Mouse (Mus musculus): ENCODE data around the gene Abhd14b. TPM values are rescaled to one million over a fixed set of nuclear protein-coding genes. Genes with fewer than 3 reads are reported as not detected.

The Abhd14b gene
- total and polyA plus RNA-seq, 2 experiments from 2014 or later: 16.8 to 20.6 TPM

DNA sequence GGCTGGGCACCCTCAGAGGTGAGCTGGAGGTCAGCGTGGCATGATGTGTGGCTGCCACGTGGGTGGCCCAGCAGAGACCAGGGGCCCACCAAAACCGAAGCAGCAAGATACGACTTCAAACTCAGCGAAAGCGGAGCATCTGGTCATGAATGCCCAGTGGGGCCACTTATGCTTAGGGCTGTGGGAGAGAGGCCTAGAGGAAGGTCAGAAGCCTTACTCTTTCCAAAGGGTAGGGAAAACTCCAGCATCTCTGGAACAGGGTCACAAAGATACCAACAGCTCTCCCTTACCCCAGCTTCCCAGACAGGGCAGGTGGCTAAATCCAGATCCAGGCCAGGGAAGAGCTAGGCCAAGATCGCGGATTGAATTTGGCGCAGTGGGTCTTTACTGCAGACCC lies 9.9 kb downstream of the Abhd14b start:
- Histone ChIP-seq H3K4me3 (ENCODE audit: low read length) (no peak overlapping the region), H3K27ac (peak overlapping the region; percentile 65), H3K9me3 (ENCODE audit: low read length) (no peaks in the 10 kb centered on the region), H3K9ac (replicated peaks; ENCODE audit: low read length) (peak overlapping the region; percentile 42), H3K27me3 (ENCODE audit: insufficient read depth, low read length) (no peaks in the 10 kb centered on the region), H3K36me3 (ENCODE audit: insufficient read depth, low read length) (peaks cover 10% of the 10 kb centered on the region), H3K4me1 (ENCODE audit: insufficient read depth, low read length) (peaks cover 35% of the 10 kb centered on the region), H3K4me2 (ENCODE audit: low read depth, low read length) (peak overlapping the region; percentile 92)
- TF ChIP-seq CTCF (IDR thresholded peaks at IDR 0.05; ENCODE audit: low read depth): no peak
- WGBS: 34% methylated on average over 9 of the region's 9 CpGs
- DNase-seq (ENCODE audit: low spot score) (peak; percentile 42), ATAC-seq (no peak)

DNA sequence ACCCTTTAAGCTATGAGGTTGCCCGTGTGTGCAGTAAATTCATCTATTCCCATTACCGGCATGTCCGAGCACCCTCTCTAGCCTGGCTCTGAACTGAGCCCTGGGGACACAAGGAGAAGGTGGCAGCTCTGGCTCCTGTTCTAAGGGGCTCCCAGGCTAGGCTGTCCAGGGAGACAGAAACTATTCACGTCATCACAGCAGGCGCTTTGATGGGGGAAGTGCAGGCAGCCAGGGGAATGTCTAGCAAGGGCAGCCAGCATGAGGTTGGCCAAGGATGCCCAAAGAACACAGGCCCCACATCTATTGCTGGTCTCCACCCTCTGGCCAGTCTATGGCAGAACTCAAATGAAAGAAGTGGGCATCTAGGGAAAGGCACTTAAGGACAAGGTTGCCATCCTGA lies 10.7 kb downstream of the Abhd14b start:
- WGBS: 29% methylated on average over 5 of the region's 5 CpGs
- ATAC-seq: no peak
- DNase-seq (ENCODE audit: low spot score): no peak
- TF ChIP-seq CTCF (IDR thresholded peaks at IDR 0.05; ENCODE audit: low read depth): no peak
- no peaks in the 10 kb centered on the region for H3K27me3 ChIP-seq (ENCODE audit: insufficient read depth, low read length)
- peak overlapping the region; percentile 92 for H3K4me2 ChIP-seq (ENCODE audit: low read depth, low read length)
- peak overlapping the region; percentile 65; the same call in 1 of the 2 replicates for H3K27ac ChIP-seq
- no peak overlapping the region for H3K4me3 ChIP-seq (ENCODE audit: low read length)
- no peak overlapping the region for H3K9ac ChIP-seq (replicated peaks; ENCODE audit: low read length)
- H3K36me3 ChIP-seq (ENCODE audit: insufficient read depth, low read length): peaks cover 10% of the 10 kb centered on the region
- peaks cover 33% of the 10 kb centered on the region for H3K4me1 ChIP-seq (ENCODE audit: insufficient read depth, low read length)
- H3K9me3 ChIP-seq (ENCODE audit: low read length): no peaks in the 10 kb centered on the region

DNA sequence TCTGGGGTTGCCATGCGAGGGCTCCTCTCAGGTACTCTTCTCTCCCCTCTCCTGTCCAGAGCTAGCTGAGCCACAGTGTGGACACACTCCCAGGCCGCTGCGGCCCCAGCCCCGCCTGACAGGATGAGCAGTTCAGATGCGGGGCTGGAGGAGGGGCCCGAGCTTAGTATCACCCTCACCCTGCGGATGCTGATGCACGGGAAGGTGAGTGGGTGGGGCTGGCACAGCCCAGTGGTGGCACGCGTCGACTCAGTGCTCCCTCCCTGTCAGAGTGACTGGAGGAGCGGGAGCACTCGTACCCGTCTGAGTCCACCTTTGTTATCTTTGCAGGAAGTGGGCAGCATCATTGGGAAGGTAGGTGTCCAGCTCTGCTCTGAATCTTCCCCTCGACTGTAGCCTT lies 12.7 kb downstream of the Abhd14b start:
- Histone ChIP-seq H3K9me3 (ENCODE audit: low read length) (no peaks in the 10 kb centered on the region), H3K4me2 (ENCODE audit: low read depth, low read length) (no peak overlapping the region), H3K4me3 (ENCODE audit: low read length) (no peak overlapping the region), H3K27ac (no peak overlapping the region), H3K27me3 (ENCODE audit: insufficient read depth, low read length) (no peaks in the 10 kb centered on the region), H3K4me1 (ENCODE audit: insufficient read depth, low read length) (peaks cover 37% of the 10 kb centered on the region), H3K9ac (replicated peaks; ENCODE audit: low read length) (no peak overlapping the region; the same call in 1 of the 2 replicates), H3K36me3 (ENCODE audit: insufficient read depth, low read length) (peaks cover 10% of the 10 kb centered on the region)
- 74% methylated on average over 15 of the region's 15 CpGs for WGBS
- TF ChIP-seq CTCF (IDR thresholded peaks at IDR 0.05; ENCODE audit: low read depth): no peak
- ATAC-seq (no peak), DNase-seq (ENCODE audit: low spot score) (no peak)

DNA sequence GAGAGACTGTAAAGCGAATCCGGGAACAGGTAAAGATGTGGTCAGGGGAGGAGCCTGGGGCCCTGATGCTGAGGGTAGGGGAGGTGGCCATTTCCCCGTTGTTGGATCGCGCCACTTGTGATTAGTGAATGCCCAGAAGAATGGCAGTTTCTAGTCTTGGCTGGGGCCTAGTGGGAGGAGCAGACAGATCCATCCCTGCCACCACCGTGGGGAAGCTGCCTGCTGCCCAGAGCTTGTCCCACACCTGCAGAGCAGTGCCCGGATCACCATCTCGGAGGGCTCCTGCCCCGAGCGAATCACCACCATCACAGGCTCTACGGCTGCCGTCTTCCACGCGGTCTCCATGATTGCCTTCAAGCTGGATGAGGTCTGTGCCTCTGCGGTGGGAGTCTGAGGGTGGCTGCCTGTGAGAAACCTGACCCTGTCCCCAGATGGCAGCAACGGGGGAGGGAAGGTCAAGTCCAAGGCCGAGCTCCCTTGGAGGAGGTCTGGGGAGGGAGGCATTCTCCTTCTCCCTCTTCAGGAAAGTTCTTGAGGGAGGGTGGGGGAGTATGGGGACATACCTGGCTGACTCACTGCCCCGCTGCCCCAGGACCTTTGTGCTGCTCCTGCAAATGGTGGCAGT lies 13.3 kb downstream of the Abhd14b start:
- no peak for DNase-seq (ENCODE audit: low spot score)

DNA sequence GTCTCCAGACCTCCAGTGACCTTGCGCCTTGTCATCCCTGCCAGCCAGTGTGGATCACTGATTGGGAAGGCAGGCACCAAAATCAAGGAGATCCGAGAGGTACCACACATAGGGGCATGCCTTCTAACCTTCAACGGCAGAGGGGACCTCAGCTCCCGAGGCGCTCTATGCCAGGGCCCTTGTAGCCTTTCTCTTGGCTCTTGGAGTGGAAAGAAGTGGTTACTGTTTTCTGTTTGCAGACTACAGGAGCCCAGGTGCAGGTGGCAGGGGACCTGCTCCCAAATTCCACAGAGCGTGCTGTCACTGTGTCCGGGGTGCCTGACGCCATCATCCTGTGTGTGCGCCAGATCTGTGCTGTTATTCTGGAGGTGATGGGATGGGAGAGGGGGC lies 13.8 kb downstream of the Abhd14b start:
- H3K27me3 ChIP-seq (ENCODE audit: insufficient read depth, low read length): no peaks in the 10 kb centered on the region
- no peak for ATAC-seq
- no peaks in the 10 kb centered on the region for H3K9me3 ChIP-seq (ENCODE audit: low read length)
- no peak overlapping the region for H3K4me3 ChIP-seq (ENCODE audit: low read length)
- no peak overlapping the region for H3K4me2 ChIP-seq (ENCODE audit: low read depth, low read length)
- peaks cover 37% of the 10 kb centered on the region for H3K4me1 ChIP-seq (ENCODE audit: insufficient read depth, low read length)
- no peak overlapping the region for H3K9ac ChIP-seq (replicated peaks; ENCODE audit: low read length)
- DNase-seq (ENCODE audit: low spot score): no peak
- H3K27ac ChIP-seq: no peak overlapping the region
- no peak for TF ChIP-seq CTCF (IDR thresholded peaks at IDR 0.05; ENCODE audit: low read depth)
- 92% methylated on average over 9 of the region's 9 CpGs for WGBS
- H3K36me3 ChIP-seq (ENCODE audit: insufficient read depth, low read length): peaks cover 10% of the 10 kb centered on the region

More for the DNA sequence above, 13.3 kb downstream of the Abhd14b start:
- 65% methylated on average over 18 of the region's 18 CpGs for WGBS
- no peak overlapping the region for H3K4me2 ChIP-seq (ENCODE audit: low read depth, low read length)
- H3K36me3 ChIP-seq (ENCODE audit: insufficient read depth, low read length): peaks cover 10% of the 10 kb centered on the region
- no peaks in the 10 kb centered on the region for H3K27me3 ChIP-seq (ENCODE audit: insufficient read depth, low read length)
- H3K27ac ChIP-seq: no peak overlapping the region
- no peak for ATAC-seq
- no peaks in the 10 kb centered on the region for H3K9me3 ChIP-seq (ENCODE audit: low read length)
- no peak for TF ChIP-seq CTCF (IDR thresholded peaks at IDR 0.05; ENCODE audit: low read depth)
- peaks cover 38% of the 10 kb centered on the region for H3K4me1 ChIP-seq (ENCODE audit: insufficient read depth, low read length)
- H3K4me3 ChIP-seq (ENCODE audit: low read length): no peak overlapping the region
- H3K9ac ChIP-seq (replicated peaks; ENCODE audit: low read length): no peak overlapping the region; the same call in 1 of the 2 replicates

DNA sequence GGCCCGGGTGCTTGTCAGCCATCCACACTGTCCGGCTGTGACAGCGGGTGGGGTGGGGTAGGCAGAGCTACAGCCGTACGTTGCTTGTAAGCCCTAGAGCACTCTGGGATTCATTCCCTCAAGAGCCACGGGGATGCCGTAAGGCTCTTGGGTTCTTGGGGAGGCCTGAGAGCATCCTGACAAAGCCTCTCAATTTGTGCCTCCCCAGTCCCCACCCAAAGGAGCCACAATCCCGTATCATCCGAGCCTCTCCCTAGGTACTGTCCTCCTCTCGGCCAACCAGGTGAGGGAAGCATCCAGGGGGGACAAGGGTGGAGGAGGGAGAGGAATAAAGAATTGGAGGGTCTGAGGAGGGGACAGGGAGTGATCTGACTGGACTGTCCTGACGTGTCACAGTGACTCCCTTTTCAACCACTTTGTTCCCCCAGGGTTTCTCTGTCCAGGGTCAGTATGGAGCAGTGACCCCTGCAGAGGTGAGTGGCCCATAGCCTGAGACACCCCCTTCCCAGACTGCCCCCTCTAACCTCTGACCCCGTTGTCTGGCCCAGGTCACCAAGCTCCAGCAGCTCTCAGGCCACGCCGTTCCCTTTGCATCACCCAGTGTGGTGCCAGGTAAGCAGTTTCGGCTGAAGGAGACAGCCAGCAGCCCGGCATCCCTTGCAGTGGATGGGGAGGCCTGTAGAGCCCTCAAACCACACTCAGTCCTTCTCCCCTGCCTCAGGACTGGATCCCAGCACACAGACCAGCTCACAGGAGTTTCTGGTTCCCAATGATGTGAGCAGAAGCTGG lies 14.6 kb downstream of the Abhd14b start:
- no peak overlapping the region for H3K27ac ChIP-seq
- H3K9me3 ChIP-seq (ENCODE audit: low read length): no peaks in the 10 kb centered on the region
- H3K4me2 ChIP-seq (ENCODE audit: low read depth, low read length): no peak overlapping the region
- no peak overlapping the region for H3K4me3 ChIP-seq (ENCODE audit: low read length)
- peaks cover 10% of the 10 kb centered on the region for H3K36me3 ChIP-seq (ENCODE audit: insufficient read depth, low read length)
- no peak for DNase-seq (ENCODE audit: low spot score)
- TF ChIP-seq CTCF (IDR thresholded peaks at IDR 0.05; ENCODE audit: low read depth): no peak
- no peaks in the 10 kb centered on the region for H3K27me3 ChIP-seq (ENCODE audit: insufficient read depth, low read length)
- peaks cover 31% of the 10 kb centered on the region for H3K4me1 ChIP-seq (ENCODE audit: insufficient read depth, low read length)
- 72% methylated on average over 16 of the region's 16 CpGs for WGBS
- H3K9ac ChIP-seq (replicated peaks; ENCODE audit: low read length): no peak overlapping the region
- ATAC-seq: no peak

DNA sequence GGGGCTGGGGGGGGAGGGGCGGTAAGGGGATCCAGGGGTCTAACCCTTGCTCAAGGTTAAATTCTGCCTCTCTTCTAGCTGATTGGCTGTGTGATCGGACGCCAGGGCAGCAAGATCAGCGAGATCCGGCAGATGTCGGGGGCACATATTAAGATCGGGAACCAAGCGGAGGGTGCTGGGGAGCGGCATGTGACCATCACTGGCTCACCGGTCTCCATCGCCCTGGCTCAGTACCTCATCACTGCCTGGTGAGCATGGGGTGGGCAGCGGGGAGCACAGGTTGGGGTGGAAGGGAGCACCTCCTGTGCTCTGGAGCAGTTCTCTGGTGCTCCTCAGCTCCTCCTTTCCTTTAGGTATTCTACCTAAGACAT lies 15.2 kb downstream of the Abhd14b start:
- Histone ChIP-seq H3K27ac (no peak overlapping the region), H3K4me3 (ENCODE audit: low read length) (no peak overlapping the region), H3K4me1 (ENCODE audit: insufficient read depth, low read length) (peaks cover 26% of the 10 kb centered on the region), H3K36me3 (ENCODE audit: insufficient read depth, low read length) (peaks cover 10% of the 10 kb centered on the region), H3K9me3 (ENCODE audit: low read length) (no peaks in the 10 kb centered on the region), H3K9ac (replicated peaks; ENCODE audit: low read length) (no peak overlapping the region), H3K4me2 (ENCODE audit: low read depth, low read length) (no peak overlapping the region), H3K27me3 (ENCODE audit: insufficient read depth, low read length) (no peaks in the 10 kb centered on the region)
- TF ChIP-seq CTCF (IDR thresholded peaks at IDR 0.05; ENCODE audit: low read depth): no peak
- WGBS: 85% methylated on average over 12 of the region's 12 CpGs
- ATAC-seq: no peak
- DNase-seq (ENCODE audit: low spot score): no peak
